Mouse (Mus musculus): ENCODE measurements around the gene Camk1d.

DNA sequence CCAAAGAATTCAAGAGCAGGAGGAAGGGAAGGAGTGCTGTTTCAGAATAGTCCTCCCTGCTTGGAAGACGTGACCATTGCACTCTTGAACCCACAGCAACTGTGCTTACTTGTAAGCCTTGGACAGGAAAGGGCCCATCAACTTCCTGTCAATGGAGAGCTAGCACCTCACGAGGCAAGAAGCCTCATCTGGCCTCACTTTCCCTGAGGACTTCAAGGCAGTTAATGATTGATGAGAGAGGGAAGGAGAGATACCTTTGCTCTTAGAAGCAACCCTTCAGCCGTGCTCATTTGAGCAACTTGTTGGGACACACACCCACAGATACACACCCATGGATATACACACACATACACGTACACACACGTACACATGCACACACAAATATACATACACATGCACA, 235.6 kb downstream of the Camk1d start:
- no peak for TF ChIP-seq CTCF (IDR thresholded peaks at IDR 0.05; ENCODE audit: low read depth)
- TF ChIP-seq EP300 (IDR thresholded peaks at IDR 0.05; ENCODE audit: low read depth) = no peak
